Mouse (Mus musculus): Measurements from ENCODE around the gene Slc35b2. TPM values are rescaled to one million over a fixed set of nuclear protein-coding genes. Genes with fewer than 3 reads are reported as not detected.

The Slc35b2 gene
- total RNA-seq, 2 experiments from 2014 or later: 28.1 to 44.2 TPM

GRCm38 (mm10) chr17:45544873-45545277 lies 18.8 kb upstream of the Slc35b2 start:
- no peak for DNase-seq (ENCODE audit: low spot score in 2 of 2)

- DNase-seq (ENCODE audit: low spot score in 2 of 2): no peak
Observed at GRCm38 (mm10) chr17:45545278-45545961, 18.3 kb upstream of the Slc35b2 start.

- no peak for DNase-seq (ENCODE audit: low spot score in 2 of 2)
Observed at GRCm38 (mm10) chr17:45546941-45547340, 16.7 kb upstream of the Slc35b2 start.

GRCm38 (mm10) chr17:45547461-45548190 lies 16.0 kb upstream of the Slc35b2 start:
- no peak for DNase-seq (ENCODE audit: low spot score in 2 of 2)

GRCm38 (mm10) chr17:45548541-45549512 lies 14.8 kb upstream of the Slc35b2 start:
- no peak for DNase-seq (ENCODE audit: low spot score in 2 of 2)

- DNase-seq (ENCODE audit: low spot score in 2 of 2): no peak
Observed at GRCm38 (mm10) chr17:45549617-45550181, 14.0 kb upstream of the Slc35b2 start, which contains the start of gene Tmem151b. TSS of gene Tmem151b (minus strand) at chr17:45549677.

GRCm38 (mm10) chr17:45550253-45550652 lies 13.4 kb upstream of the Slc35b2 start:
- no peak for DNase-seq (ENCODE audit: low spot score in 2 of 2)

- DNase-seq (ENCODE audit: low spot score in 2 of 2): no peak
Observed at GRCm38 (mm10) chr17:45551249-45551796, 12.4 kb upstream of the Slc35b2 start.

- peak; percentile 73 to 77 for DNase-seq (ENCODE audit: low spot score in 2 of 2)
Observed at GRCm38 (mm10) chr17:45551816-45552451, 11.7 kb upstream of the Slc35b2 start.

GRCm38 (mm10) chr17:45553065-45553464 lies 10.6 kb upstream of the Slc35b2 start:
- DNase-seq (ENCODE audit: low spot score in 2 of 2): no peak

GRCm38 (mm10) chr17:45554420-45554819 lies 9.3 kb upstream of the Slc35b2 start:
- no peak for DNase-seq (ENCODE audit: low spot score in 2 of 2)

GRCm38 (mm10) chr17:45555452-45556106 lies 8.1 kb upstream of the Slc35b2 start, which contains the start of gene Nfkbie:
TSS of gene Nfkbie (plus strand) at chr17:45555703.
- peak; percentile 97 for DNase-seq (ENCODE audit: low spot score in 2 of 2)

- no peak for DNase-seq (ENCODE audit: low spot score in 2 of 2)
Observed at GRCm38 (mm10) chr17:45556107-45556489, 7.6 kb upstream of the Slc35b2 start.

GRCm38 (mm10) chr17:45556514-45557245 lies 7.0 kb upstream of the Slc35b2 start:
- DNase-seq (ENCODE audit: low spot score in 2 of 2): no peak

GRCm38 (mm10) chr17:45557246-45557824 lies 6.3 kb upstream of the Slc35b2 start:
- no peak for DNase-seq (ENCODE audit: low spot score in 2 of 2)

GRCm38 (mm10) chr17:45557998-45558862 lies 5.4 kb upstream of the Slc35b2 start:
- no peak for DNase-seq (ENCODE audit: low spot score in 2 of 2)

GRCm38 (mm10) chr17:45559732-45560525 lies 3.7 kb upstream of the Slc35b2 start:
- no peak for DNase-seq (ENCODE audit: low spot score in 2 of 2)
